Mouse (Mus musculus) myocyte (in vitro differentiated cells): Measurements from ENCODE around the gene Nek8. TPM values are rescaled to one million over a fixed set of nuclear protein-coding genes. Genes with fewer than 3 reads are reported as not detected.

ENCODE experiments used
- H3K27me3 ChIP-seq: one replicate; pipeline ENCODE4 v1.6.1; 2011; ENCODE audit not compliant: control insufficient read depth, insufficient read depth, insufficient read length
- H3K36me3 ChIP-seq: one replicate; pipeline ENCODE4 v1.6.1; 2011; ENCODE audit not compliant: control insufficient read depth, insufficient read depth
- H3K4me2 ChIP-seq: one replicate; pipeline ENCODE4 v1.6.1; 2011; ENCODE audit warnings: low read depth, control low read depth
- H3K4me3 ChIP-seq: one replicate; pipeline ENCODE4 v1.5.1; 2011; ENCODE audit warnings: mild to moderate bottlenecking, control low read depth, moderate library complexity
- H3K79me2 ChIP-seq: one replicate; pipeline ENCODE4 v1.6.1; 2011; ENCODE audit not compliant: control insufficient read depth, insufficient read depth
- H3ac ChIP-seq: one replicate; pipeline ENCODE4 v1.6.1; 2011; ENCODE audit not compliant: control insufficient read depth, insufficient read length
- CEBPB ChIP-seq: IDR thresholded peaks from 2 replicates; pipeline ENCODE4 v1.6.1; 2011; ENCODE audit warnings: mild to moderate bottlenecking, moderate library complexity; ENCODE audit not compliant: poor library complexity, insufficient read depth, severe bottlenecking
- E2F4 ChIP-seq: IDR thresholded peaks from one replicate; pipeline ENCODE4 v1.6.1; 2011; ENCODE audit warnings: mild to moderate bottlenecking, control low read depth, moderate library complexity; ENCODE audit not compliant: insufficient read depth
- MAX ChIP-seq: IDR thresholded peaks from one replicate; pipeline ENCODE4 v1.6.1; 2011; ENCODE audit warnings: low read depth, mild to moderate bottlenecking, control low read depth
- MYOD1 ChIP-seq, 3 experiments: IDR thresholded peaks; one replicate each; pipeline ENCODE4 v1.6.1; 2011; ENCODE audit warnings: control low read depth in 2 of 3, low read depth in 2 of 3, mild to moderate bottlenecking in 2 of 3, moderate library complexity in 1 of 3; ENCODE audit not compliant: insufficient read length in 2 of 3, control insufficient read depth in 1 of 3
- MYOG ChIP-seq, 3 experiments: IDR thresholded peaks; one replicate each; pipeline ENCODE4 v1.6.1; 2011; ENCODE audit warnings: control low read depth in 2 of 3, low read depth in 2 of 3, mild to moderate bottlenecking in 2 of 3; ENCODE audit not compliant: insufficient read length in 2 of 3, control insufficient read depth in 1 of 3, insufficient read depth in 1 of 3
- POLR2A ChIP-seq: IDR thresholded peaks from one replicate; pipeline ENCODE4 v1.6.1; 2011; ENCODE audit warnings: low read depth, mild to moderate bottlenecking, control low read depth, moderate library complexity; ENCODE audit not compliant: insufficient read length
- POLR2AphosphoS2 ChIP-seq: IDR thresholded peaks from one replicate; pipeline ENCODE4 v1.6.1; 2011; ENCODE audit warnings: low read depth, control low read depth; ENCODE audit not compliant: insufficient read length
- REST ChIP-seq: IDR thresholded peaks from one replicate; pipeline ENCODE4 v1.6.1; 2011; ENCODE audit warnings: mild to moderate bottlenecking, control low read depth, moderate library complexity; ENCODE audit not compliant: insufficient read depth, insufficient read length
- SRF ChIP-seq: IDR thresholded peaks from one replicate; pipeline ENCODE4 v1.6.1; 2011; ENCODE audit warnings: low read depth; ENCODE audit not compliant: control insufficient read depth, insufficient read length
- TCF12 ChIP-seq: IDR thresholded peaks from one replicate; pipeline ENCODE4 v1.6.1; 2011; ENCODE audit warnings: mild to moderate bottlenecking, control low read depth; ENCODE audit not compliant: poor library complexity, insufficient read depth, severe bottlenecking
- TCF3 ChIP-seq: IDR thresholded peaks from one replicate; pipeline ENCODE4 v1.6.1; 2011; ENCODE audit warnings: low read depth, control low read depth; ENCODE audit not compliant: insufficient read length
- USF1 ChIP-seq: IDR thresholded peaks from one replicate; pipeline ENCODE4 v1.6.1; 2011; ENCODE audit warnings: low read depth, mild to moderate bottlenecking, control low read depth, moderate library complexity
- polyA plus RNA-seq: library from polyadenylated mRNA; unstranded; fragments of >200 nt; fragmentation: generic; extraction: Trizol; gene quantifications from one replicate; pipeline ENCODE4 v1.2.1, GENCODE M21; 2012; ENCODE audit warnings: missing spikeins

Gene Nek8
- polyA plus RNA-seq, 1 experiment = 9.6 TPM

- Histone ChIP-seq H3K79me2 (peaks cover 20% of the 10 kb centered on the region), H3K36me3 (peaks cover 39% of the 10 kb centered on the region), H3K4me3 (no peak overlapping the region), H3K27me3 (no peaks in the 10 kb centered on the region), H3ac (no peak overlapping the region), H3K4me2 (no peak overlapping the region)
- TF ChIP-seq MYOD1 (IDR thresholded peaks at IDR 0.05; ENCODE audit: control insufficient read depth in 1 of 3, insufficient read length in 2 of 3, low read depth in 2 of 3) = no peak
- TF ChIP-seq USF1 = no peak
- TF ChIP-seq E2F4 = no peak
- TF ChIP-seq POLR2AphosphoS2 = no peak
- TF ChIP-seq CEBPB = no peak
- TF ChIP-seq SRF = no peak
- TF ChIP-seq REST = no peak
- TF ChIP-seq TCF3 = no peak
- no peak for TF ChIP-seq MYOG (IDR thresholded peaks at IDR 0.05; ENCODE audit: control insufficient read depth in 1 of 3, insufficient read depth in 1 of 3, insufficient read length in 2 of 3, low read depth in 2 of 3)
Observed at GRCm38 (mm10) chr11:78155674-78156073, 20.8 kb downstream of the Nek8 start.

- Histone ChIP-seq H3K36me3 (peaks cover 23% of the 10 kb centered on the region), H3ac (no peak overlapping the region), H3K4me3 (no peak overlapping the region), H3K79me2 (peaks cover 13% of the 10 kb centered on the region), H3K27me3 (no peaks in the 10 kb centered on the region), H3K4me2 (no peak overlapping the region)
- no peak for TF ChIP-seq MYOD1 (IDR thresholded peaks at IDR 0.05; ENCODE audit: control insufficient read depth in 1 of 3, insufficient read length in 2 of 3, low read depth in 2 of 3)
- no peak for TF ChIP-seq MYOG (IDR thresholded peaks at IDR 0.05; ENCODE audit: control insufficient read depth in 1 of 3, insufficient read depth in 1 of 3, insufficient read length in 2 of 3, low read depth in 2 of 3)
- no peak for TF ChIP-seq POLR2AphosphoS2
- no peak for TF ChIP-seq E2F4
- TF ChIP-seq REST = no peak
- TF ChIP-seq POLR2A = no peak
- TF ChIP-seq TCF3 = no peak
- TF ChIP-seq CEBPB = no peak
- no peak for TF ChIP-seq SRF
- TF ChIP-seq TCF12 = no peak
- no peak for TF ChIP-seq MAX
- no peak for TF ChIP-seq USF1
Observed at GRCm38 (mm10) chr11:78153778-78154177, 22.7 kb downstream of the Nek8 start.

- no peak overlapping the region for H3K4me3 ChIP-seq
- TF ChIP-seq USF1 (no peak), MYOG (IDR thresholded peaks at IDR 0.05; ENCODE audit: control insufficient read depth in 1 of 3, insufficient read depth in 1 of 3, insufficient read length in 2 of 3, low read depth in 2 of 3) (peak in 1 of 3 experiments; percentile 7)
- H3K79me2 ChIP-seq = peaks cover 1% of the 10 kb centered on the region
- peaks cover 11% of the 10 kb centered on the region for H3K36me3 ChIP-seq
- no peak overlapping the region for H3K4me2 ChIP-seq
- no peak overlapping the region for H3ac ChIP-seq
- H3K27me3 ChIP-seq = no peaks in the 10 kb centered on the region
Observed at GRCm38 (mm10) chr11:78152299-78153231, 23.9 kb downstream of the Nek8 start.

GRCm38 (mm10) chr11:78151161-78151560 is 25.3 kb downstream of the Nek8 start:
- no peaks in the 10 kb centered on the region for H3K27me3 ChIP-seq
- H3K4me2 ChIP-seq = no peak overlapping the region
- H3K4me3 ChIP-seq = no peak overlapping the region
- no peaks in the 10 kb centered on the region for H3K79me2 ChIP-seq
- no peak overlapping the region for H3ac ChIP-seq
- H3K36me3 ChIP-seq = peaks cover 9% of the 10 kb centered on the region
- TF ChIP-seq MYOG (IDR thresholded peaks at IDR 0.05; ENCODE audit: control insufficient read depth in 1 of 3, insufficient read depth in 1 of 3, insufficient read length in 2 of 3, low read depth in 2 of 3) (no peak), SRF (no peak), MAX (no peak), POLR2A (no peak), TCF12 (no peak), POLR2AphosphoS2 (no peak), TCF3 (no peak), E2F4 (no peak), CEBPB (no peak)
